In genomic region chr6:61334466-61334865, GRCm38 (mm10) we compare ENCODE assay signal across 32 mouse cellular contexts.
"Had no signal": no experiment of that assay in that cellular context is flagged by ENCODE, and none has a peak within 500 bp of the region (broad histone marks: within the 10 kb centered on the region; RNA-seq: fewer than 3 reads in every experiment).

No protein-coding gene starts in this region.

- H3K36me3 ChIP-seq: limb, embryonic 10.5 days; limb, embryonic 12.5 days; limb, embryonic 13.5 days; limb, embryonic 15.5 days; liver, embryonic 12.5 days; liver, embryonic 13.5 days; liver, embryonic 15.5 days; lung, embryonic 15.5 days; midbrain, embryonic 10.5 days; midbrain, embryonic 12.5 days; midbrain, embryonic 13.5 days; midbrain, embryonic 15.5 days; neural tube, embryonic 12.5 days; neural tube, embryonic 13.5 days had no signal

- H3K27ac ChIP-seq: limb, embryonic 10.5 days; limb, embryonic 12.5 days; limb, embryonic 13.5 days; limb, embryonic 15.5 days; liver, embryonic 12.5 days; liver, embryonic 13.5 days; liver, embryonic 14.5 days; liver, embryonic 15.5 days; lung, embryonic 15.5 days; macrophage; midbrain, embryonic 10.5 days; midbrain, embryonic 12.5 days; midbrain, embryonic 13.5 days; midbrain, embryonic 15.5 days; neural tube, embryonic 12.5 days; neural tube, embryonic 13.5 days had no signal

- H3K9ac ChIP-seq: limb, embryonic 12.5 days; limb, embryonic 13.5 days; limb, embryonic 15.5 days; liver, embryonic 12.5 days; liver, embryonic 13.5 days; liver, embryonic 14.5 days; liver, embryonic 15.5 days; liver, postnatal 0 days; lung, embryonic 14.5 days; lung, embryonic 15.5 days; midbrain, embryonic 12.5 days; midbrain, embryonic 13.5 days; midbrain, embryonic 15.5 days; neural tube, embryonic 12.5 days; neural tube, embryonic 13.5 days had no signal

- H3K4me3 ChIP-seq: limb, embryonic 10.5 days; limb, embryonic 12.5 days; limb, embryonic 13.5 days; limb, embryonic 15.5 days; liver, embryonic 12.5 days; liver, embryonic 13.5 days; liver, embryonic 15.5 days; lung, embryonic 15.5 days; megakaryocyte, embryonic 14.5 days; midbrain, embryonic 10.5 days; midbrain, embryonic 12.5 days; midbrain, embryonic 13.5 days; midbrain, embryonic 15.5 days; myocyte; neural tube, embryonic 12.5 days; neural tube, embryonic 13.5 days had no signal

- ATAC-seq: liver, embryonic 12.5 days; liver, postnatal 0 days; lung, postnatal 0 days; midbrain, embryonic 13.5 days; midbrain, embryonic 15.5 days; midbrain, embryonic 16.5 days had no signal

- H3K27me3 ChIP-seq: limb, embryonic 12.5 days; limb, embryonic 13.5 days; limb, embryonic 15.5 days; liver, embryonic 12.5 days; liver, embryonic 13.5 days; liver, embryonic 15.5 days; lung, embryonic 15.5 days; megakaryocyte, embryonic 14.5 days; midbrain, embryonic 12.5 days; midbrain, embryonic 13.5 days; midbrain, embryonic 15.5 days; neural tube, embryonic 12.5 days; neural tube, embryonic 13.5 days had no signal

- H3K4me1 ChIP-seq: limb, embryonic 10.5 days; limb, embryonic 12.5 days; limb, embryonic 15.5 days; liver, embryonic 12.5 days; liver, embryonic 13.5 days; liver, embryonic 15.5 days; lung, embryonic 15.5 days; megakaryocyte, embryonic 14.5 days; neural tube, embryonic 12.5 days had no signal

- DNase-seq: liver; liver, embryonic 13.5 days; liver, postnatal 0 days; lung, adult 18-20 months; lung, adult 2 months; lung, embryonic 14.5 days; lung, postnatal 10 days; lung, postnatal 14 days; lung, postnatal 36 days; lung, postnatal 4 days; midbrain, embryonic 14.5 days had no signal

- H3K9me3 ChIP-seq: limb, embryonic 10.5 days; limb, embryonic 12.5 days; limb, embryonic 13.5 days; limb, embryonic 15.5 days; liver, embryonic 12.5 days; liver, embryonic 13.5 days; liver, embryonic 15.5 days; lung, embryonic 15.5 days; megakaryocyte, embryonic 14.5 days; midbrain, embryonic 10.5 days; midbrain, embryonic 12.5 days; midbrain, embryonic 13.5 days; midbrain, embryonic 15.5 days; neural tube, embryonic 12.5 days; neural tube, embryonic 13.5 days had no signal

- H3K4me2 ChIP-seq: limb, embryonic 12.5 days; limb, embryonic 13.5 days; limb, embryonic 15.5 days; liver, embryonic 11.5 days; liver, embryonic 12.5 days; liver, embryonic 13.5 days; liver, embryonic 15.5 days; lung, embryonic 14.5 days; lung, embryonic 15.5 days; midbrain, embryonic 11.5 days; midbrain, embryonic 12.5 days; midbrain, embryonic 13.5 days; midbrain, embryonic 15.5 days; neural tube, embryonic 12.5 days; neural tube, embryonic 13.5 days had no signal
